Mouse (Mus musculus): ENCODE results near the gene Gm6880.

DNA sequence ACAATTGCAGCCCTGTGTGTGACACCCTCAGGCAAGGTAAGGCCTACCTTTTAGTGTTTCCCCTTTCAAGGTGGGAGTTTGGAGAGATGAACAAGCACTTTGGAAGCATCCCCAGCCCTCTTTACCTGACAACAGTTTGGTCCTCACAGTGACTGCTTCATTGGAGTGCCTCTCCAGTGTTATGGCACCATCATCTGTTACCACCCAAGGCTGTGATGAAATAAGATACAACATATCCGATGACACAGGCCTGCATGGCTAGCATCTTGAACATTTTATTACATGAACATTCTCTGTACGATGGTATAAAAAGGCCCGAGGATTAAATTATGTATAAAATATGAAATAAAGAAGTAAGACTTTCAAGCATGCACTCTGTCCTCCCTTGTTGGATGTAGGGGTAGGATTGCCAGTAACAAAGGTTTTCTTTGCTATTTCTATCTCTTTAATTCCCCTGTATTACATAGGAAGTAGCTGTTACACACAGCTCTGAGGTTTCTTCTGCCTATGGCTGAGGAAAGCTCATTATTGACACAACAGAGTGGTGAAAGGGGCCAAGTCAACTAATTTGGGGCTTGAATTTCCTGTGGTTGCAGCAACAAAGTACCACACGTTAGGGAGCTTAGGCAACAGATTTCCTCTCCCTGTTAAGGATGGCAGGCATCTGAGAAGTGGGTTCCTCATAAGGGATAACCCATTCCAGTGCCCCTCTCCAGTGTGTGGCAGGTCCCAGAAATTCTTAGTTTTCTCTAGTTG lies 29.9 kb downstream of the Gm6880 start:
- TF ChIP-seq CTCF (conservative IDR thresholded peaks at IDR 0.05 in 1 of 2, IDR thresholded peaks at IDR 0.05 in 1 of 2; ENCODE audit: low read depth in 2 of 2, low read length in 2 of 2) (no peak), ZKSCAN1 (IDR thresholded peaks at IDR 0.05; ENCODE audit: borderline replicate concordance, low read depth, low read length) (no peak), ZC3H11A (IDR thresholded peaks at IDR 0.05; ENCODE audit: low read depth, low read length) (no peak), TBP (conservative IDR thresholded peaks at IDR 0.05; ENCODE audit: low read depth, low read length) (no peak)
